In the genomic region with DNA sequence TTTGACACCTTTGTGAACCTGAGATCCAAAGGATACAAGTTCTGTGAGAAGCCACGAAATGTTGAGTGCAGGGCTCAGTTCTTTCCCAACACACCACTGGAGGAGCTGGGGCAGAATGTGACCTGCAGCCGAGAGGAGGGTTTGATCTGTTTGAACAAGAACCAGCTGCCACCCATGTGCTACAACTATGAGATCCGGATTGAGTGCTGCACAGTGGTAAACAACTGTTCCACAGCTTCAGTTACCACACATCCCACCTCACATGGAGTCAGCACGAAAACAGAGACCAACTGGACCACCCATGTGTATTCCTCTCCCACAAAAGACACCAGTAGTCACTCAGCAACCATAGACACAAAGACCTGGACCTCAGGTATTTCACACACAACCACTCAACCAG, we compare ENCODE assay signal across 5 mouse cellular contexts. TPM values are rescaled to one million over a fixed set of nuclear protein-coding genes. Genes with fewer than 3 reads are reported as not detected.
"Had no signal": no experiment of that assay in that cellular context is flagged by ENCODE, and none has a peak within 500 bp of the region (broad histone marks: within the 10 kb centered on the region; RNA-seq: fewer than 3 reads in every experiment).

No protein-coding gene starts in this region.

RNA-seq across cellular contexts. Expression of a gene that starts 19.1 kb away (rescaled TPM):
- polyA plus RNA-seq: neural tube, embryonic 13.5 days; neural tube, embryonic 14.5 days; neural tube, embryonic 15.5 days; urinary bladder, adult 2 months had no signal

RNA-seq across cellular contexts. Expression of a gene that starts 31.0 kb away (rescaled TPM):
- polyA plus RNA-seq: small intestine, adult 2 months; urinary bladder, adult 2 months had no signal
